Mouse (Mus musculus): ENCODE results near the gene Dab1. TPM values are rescaled to one million over a fixed set of nuclear protein-coding genes. Genes with fewer than 3 reads are reported as not detected.

Dab1 gene
- polyA plus RNA-seq, 1 experiment, result 0.42 TPM

- no peak for DNase-seq (ENCODE audit: low read depth)
Observed at GRCm38 (mm10) chr4:104587826-104588225, 968.7 kb downstream of the Dab1 start.

GRCm38 (mm10) chr4:104596936-104597335 is 977.8 kb downstream of the Dab1 start:
- DNase-seq (ENCODE audit: low read depth), result no peak

GRCm38 (mm10) chr4:104597490-104598465 is 978.6 kb downstream of the Dab1 start:
- no peak for DNase-seq (ENCODE audit: low read depth)

- DNase-seq (ENCODE audit: low read depth), result no peak
Observed at GRCm38 (mm10) chr4:104602804-104603203, 983.6 kb downstream of the Dab1 start.

GRCm38 (mm10) chr4:104604298-104604697 is 985.1 kb downstream of the Dab1 start:
- DNase-seq (ENCODE audit: low read depth), result no peak

- no peak for DNase-seq (ENCODE audit: low read depth)
Observed at GRCm38 (mm10) chr4:104606881-104607280, 987.7 kb downstream of the Dab1 start.

GRCm38 (mm10) chr4:104607636-104608035 is 988.5 kb downstream of the Dab1 start:
- no peak for DNase-seq (ENCODE audit: low read depth)

- DNase-seq (ENCODE audit: low read depth), result no peak
Observed at GRCm38 (mm10) chr4:104619452-104619851, 1000.3 kb downstream of the Dab1 start.

- DNase-seq (ENCODE audit: low read depth), result no peak
Observed at GRCm38 (mm10) chr4:104625316-104625715, 1006.2 kb downstream of the Dab1 start.

GRCm38 (mm10) chr4:104628708-104629107 is 1009.5 kb downstream of the Dab1 start:
- no peak for DNase-seq (ENCODE audit: low read depth)

- DNase-seq (ENCODE audit: low read depth), result no peak
Observed at GRCm38 (mm10) chr4:104637016-104637415, 1017.9 kb downstream of the Dab1 start.

- DNase-seq (ENCODE audit: low read depth), result no peak
Observed at GRCm38 (mm10) chr4:104640617-104641016, 1021.5 kb downstream of the Dab1 start.

GRCm38 (mm10) chr4:104642761-104643469 is 1023.8 kb downstream of the Dab1 start:
- DNase-seq (ENCODE audit: low read depth), result no peak

GRCm38 (mm10) chr4:104643534-104644356 is 1024.6 kb downstream of the Dab1 start:
- DNase-seq (ENCODE audit: low read depth), result no peak

GRCm38 (mm10) chr4:104644357-104644630 is 1025.1 kb downstream of the Dab1 start:
- no peak for DNase-seq (ENCODE audit: low read depth)

GRCm38 (mm10) chr4:104644862-104645261 is 1025.7 kb downstream of the Dab1 start:
- DNase-seq (ENCODE audit: low read depth), result no peak

- DNase-seq (ENCODE audit: low read depth), result no peak
Observed at GRCm38 (mm10) chr4:104651761-104652160, 1032.6 kb downstream of the Dab1 start.

- DNase-seq (ENCODE audit: low read depth), result no peak
Observed at GRCm38 (mm10) chr4:104656728-104657127, 1037.6 kb downstream of the Dab1 start.

- DNase-seq (ENCODE audit: low read depth), result no peak
Observed at GRCm38 (mm10) chr4:104662841-104663614, 1043.9 kb downstream of the Dab1 start.

- no peak for DNase-seq (ENCODE audit: low read depth)
Observed at GRCm38 (mm10) chr4:104665553-104665952, 1046.4 kb downstream of the Dab1 start.

- DNase-seq (ENCODE audit: low read depth), result no peak
Observed at GRCm38 (mm10) chr4:104666831-104667551, 1047.8 kb downstream of the Dab1 start.
